Mouse (Mus musculus): ENCODE measurements around the gene Olfr551. TPM values are rescaled to one million over a fixed set of nuclear protein-coding genes. Genes with fewer than 3 reads are reported as not detected.
"Not testable (repeated sequence)": the region's sequence is repeated elsewhere in the genome, so short reads cannot be mapped to it uniquely, and the experiment has no call there.

Gene Olfr551
- polyA plus RNA-seq (2015; fragmentation: Nextera tagmentation; extraction: Ambion mirVana) = 0.01 TPM in 1 of 2 replicates, not detected in the other

- H3K4me2 ChIP-seq (replicated peaks; ENCODE audit: low read depth) = no peak within 1 kb of the TSS
- H3K27me3 ChIP-seq (ENCODE audit: control insufficient read depth, insufficient read depth, low read length) = no peaks in the 10 kb centered on the region
- no peak within 1 kb of the TSS for H3K4me3 ChIP-seq (ENCODE audit: low read depth, low read length)
- no peaks in the 10 kb centered on the region for H3K4me1 ChIP-seq (replicated peaks; ENCODE audit: control insufficient read depth, insufficient read depth)
- H3K27ac ChIP-seq (replicated peaks) = no peak within 1 kb of the TSS
- no peaks in the 10 kb centered on the region for H3K9me3 ChIP-seq (ENCODE audit: control insufficient read depth, low read length)
- WGBS = 84% methylated on average over 3 of the region's 3 CpGs
- ATAC-seq (ENCODE audit: low FRiP score, low TSS enrichment) = no peak
- TF ChIP-seq EP300 (optimal IDR thresholded peaks at IDR 0.05) (no peak), CTCF (IDR thresholded peaks at IDR 0.05; ENCODE audit: low read depth) (no peak)
- DNase-seq (ENCODE audit: low spot score) = no peak
- no peaks in the 10 kb centered on the region for H3K36me3 ChIP-seq (ENCODE audit: control insufficient read depth, insufficient read depth, low read length)
- no peak within 1 kb of the TSS for H3K9ac ChIP-seq (ENCODE audit: low read length)
Measured at GRCm38 (mm10) chr7:102591786-102592185, at the start of gene Olfr551. Olfr551 (minus strand) TSS chr7:102591886.

- no peak for TF ChIP-seq EP300 (optimal IDR thresholded peaks at IDR 0.05)
- TF ChIP-seq CTCF (IDR thresholded peaks at IDR 0.05; ENCODE audit: low read depth) = no peak
- WGBS = 65% methylated on average over 1 of the region's 1 CpGs
- no peak for ATAC-seq (ENCODE audit: low FRiP score, low TSS enrichment)
- no peaks in the 10 kb centered on the region for H3K4me1 ChIP-seq (replicated peaks; ENCODE audit: control insufficient read depth, insufficient read depth)
- DNase-seq (ENCODE audit: low spot score) = no peak
- H3K4me2 ChIP-seq (replicated peaks; ENCODE audit: low read depth) = no peak within 1 kb of the TSS
- no peak within 1 kb of the TSS for H3K9ac ChIP-seq (ENCODE audit: low read length)
- no peak within 1 kb of the TSS for H3K4me3 ChIP-seq (ENCODE audit: low read depth, low read length)
- H3K27me3 ChIP-seq (ENCODE audit: control insufficient read depth, insufficient read depth, low read length) = no peaks in the 10 kb centered on the region
- H3K27ac ChIP-seq (replicated peaks) = no peak within 1 kb of the TSS
- no peaks in the 10 kb centered on the region for H3K9me3 ChIP-seq (ENCODE audit: control insufficient read depth, low read length)
- H3K36me3 ChIP-seq (ENCODE audit: control insufficient read depth, insufficient read depth, low read length) = no peaks in the 10 kb centered on the region
Measured at GRCm38 (mm10) chr7:102638132-102638531, 46.4 kb upstream of the Olfr551 start, which contains the start of gene Olfr554. Olfr554 (plus strand) TSS chr7:102638432.

- Histone ChIP-seq H3K27ac (replicated peaks) (no peak overlapping the region), H3K9me3 (ENCODE audit: control insufficient read depth, low read length) (no peaks in the 10 kb centered on the region), H3K27me3 (ENCODE audit: control insufficient read depth, insufficient read depth, low read length) (no peaks in the 10 kb centered on the region), H3K4me3 (ENCODE audit: low read depth, low read length) (no peak overlapping the region), H3K4me1 (replicated peaks; ENCODE audit: control insufficient read depth, insufficient read depth) (no peaks in the 10 kb centered on the region), H3K9ac (ENCODE audit: low read length) (no peak overlapping the region), H3K4me2 (replicated peaks; ENCODE audit: low read depth) (no peak overlapping the region), H3K36me3 (ENCODE audit: control insufficient read depth, insufficient read depth, low read length) (no peaks in the 10 kb centered on the region)
- no peak for ATAC-seq (ENCODE audit: low FRiP score, low TSS enrichment)
- TF ChIP-seq CTCF (IDR thresholded peaks at IDR 0.05; ENCODE audit: low read depth) (peak; percentile 77), EP300 (optimal IDR thresholded peaks at IDR 0.05) (no peak)
- peak; percentile 21 for DNase-seq (ENCODE audit: low spot score)
- WGBS = 27% methylated on average over 3 of the region's 3 CpGs
Measured at GRCm38 (mm10) chr7:102636665-102637064, 45.0 kb upstream of the Olfr551 start.

- DNase-seq (ENCODE audit: low spot score); H3K9ac ChIP-seq (ENCODE audit: low read length); H3K27me3 ChIP-seq (ENCODE audit: control insufficient read depth, insufficient read depth, low read length); H3K27ac ChIP-seq (replicated peaks); H3K9me3 ChIP-seq (ENCODE audit: control insufficient read depth, low read length); H3K4me1 ChIP-seq (replicated peaks; ENCODE audit: control insufficient read depth, insufficient read depth); H3K4me3 ChIP-seq (ENCODE audit: low read depth, low read length); ATAC-seq (ENCODE audit: low FRiP score, low TSS enrichment); H3K36me3 ChIP-seq (ENCODE audit: control insufficient read depth, insufficient read depth, low read length); H3K4me2 ChIP-seq (replicated peaks; ENCODE audit: low read depth): not testable (repeated sequence)
- 83% methylated on average over 16 of the region's 19 CpGs for WGBS
Measured at GRCm38 (mm10) chr7:102620368-102620767, 28.7 kb upstream of the Olfr551 start.

- 37% methylated on average over 5 of the region's 5 CpGs for WGBS
- Histone ChIP-seq H3K4me1 (replicated peaks; ENCODE audit: control insufficient read depth, insufficient read depth) (no peaks in the 10 kb centered on the region), H3K9me3 (ENCODE audit: control insufficient read depth, low read length) (no peaks in the 10 kb centered on the region), H3K27ac (replicated peaks) (no peak overlapping the region), H3K27me3 (ENCODE audit: control insufficient read depth, insufficient read depth, low read length) (no peaks in the 10 kb centered on the region), H3K4me3 (ENCODE audit: low read depth, low read length) (no peak overlapping the region), H3K4me2 (replicated peaks; ENCODE audit: low read depth) (no peak overlapping the region), H3K36me3 (ENCODE audit: control insufficient read depth, insufficient read depth, low read length) (no peaks in the 10 kb centered on the region), H3K9ac (ENCODE audit: low read length) (no peak overlapping the region)
- ATAC-seq (ENCODE audit: low FRiP score, low TSS enrichment) (no peak), DNase-seq (ENCODE audit: low spot score) (peak; percentile 17)
- TF ChIP-seq EP300 (optimal IDR thresholded peaks at IDR 0.05) (no peak), CTCF (IDR thresholded peaks at IDR 0.05; ENCODE audit: low read depth) (no peak)
Measured at GRCm38 (mm10) chr7:102619608-102620007, 27.9 kb upstream of the Olfr551 start.

- H3K27me3 ChIP-seq (ENCODE audit: control insufficient read depth, insufficient read depth, low read length) = no peaks in the 10 kb centered on the region
- no peak within 1 kb of the TSS for H3K27ac ChIP-seq (replicated peaks)
- DNase-seq (ENCODE audit: low spot score) (no peak), ATAC-seq (ENCODE audit: low FRiP score, low TSS enrichment) (no peak)
- H3K9ac ChIP-seq (ENCODE audit: low read length) = no peak within 1 kb of the TSS
- TF ChIP-seq EP300 (optimal IDR thresholded peaks at IDR 0.05) = no peak
- no peak for TF ChIP-seq CTCF (IDR thresholded peaks at IDR 0.05; ENCODE audit: low read depth)
- H3K4me2 ChIP-seq (replicated peaks; ENCODE audit: low read depth) = no peak within 1 kb of the TSS
- H3K36me3 ChIP-seq (ENCODE audit: control insufficient read depth, insufficient read depth, low read length) = no peaks in the 10 kb centered on the region
- H3K4me1 ChIP-seq (replicated peaks; ENCODE audit: control insufficient read depth, insufficient read depth) = no peaks in the 10 kb centered on the region
- no peak within 1 kb of the TSS for H3K4me3 ChIP-seq (ENCODE audit: low read depth, low read length)
- no peaks in the 10 kb centered on the region for H3K9me3 ChIP-seq (ENCODE audit: control insufficient read depth, low read length)
Measured at GRCm38 (mm10) chr7:102618118-102618517, 26.4 kb upstream of the Olfr551 start, which contains the start of gene Olfr553. Olfr553 (minus strand) TSS chr7:102618218.
